Mouse (Mus musculus) ES-E14 (cell line): ENCODE results near the gene Reln. TPM values are rescaled to one million over a fixed set of nuclear protein-coding genes. Genes with fewer than 3 reads are reported as not detected.

ENCODE experiments used
- DNase-seq: peaks from one replicate; pipeline ENCODE4 v3.0.0-alpha.2; 2013; ENCODE audit warnings: low read depth, low spot score
- H3K27ac ChIP-seq: 2 replicates; pipeline ENCODE4 v1.5.1; 2012; ENCODE audit warnings: low read depth, mild to moderate bottlenecking, low read length, moderate library complexity, mixed read lengths; ENCODE audit not compliant: poor library complexity, insufficient read depth, severe bottlenecking
- H3K36me3 ChIP-seq: 2 replicates; pipeline ENCODE4 v1.6.1; 2012; ENCODE audit warnings: mild to moderate bottlenecking, low read length, moderate library complexity, mixed read lengths; ENCODE audit not compliant: control insufficient read depth, poor library complexity, insufficient read depth, severe bottlenecking
- H3K4me1 ChIP-seq, 2 experiments: fragments of 150-350 bp in 1 of 2; sonication (generic) in 1 of 2; 2 replicates each; pipeline ENCODE4 v1.6.1; 2012; ENCODE audit warnings: low read length in 2 of 2, mild to moderate bottlenecking in 1 of 2, mixed read lengths in 1 of 2; ENCODE audit not compliant: control insufficient read depth in 2 of 2, insufficient read depth in 2 of 2, poor library complexity in 1 of 2
- H3K4me3 ChIP-seq, 2 experiments: fragments of 150-350 bp in 1 of 2; sonication (generic) in 1 of 2; 2 replicates each; pipeline ENCODE4 v1.5.1; 2012; ENCODE audit warnings: low read length in 2 of 2, low read depth in 1 of 2, mild to moderate bottlenecking in 1 of 2, mixed read lengths in 1 of 2; ENCODE audit not compliant: insufficient read depth in 1 of 2, poor library complexity in 1 of 2, severe bottlenecking in 1 of 2
- H3K9ac ChIP-seq: 2 replicates; pipeline ENCODE4 v1.6.1; 2012; ENCODE audit warnings: low read depth, mild to moderate bottlenecking, low read length, mixed read lengths; ENCODE audit not compliant: poor library complexity, insufficient read depth, severe bottlenecking
- H3K9me3 ChIP-seq: fragments of 150-350 bp; sonication (generic); 2 replicates; pipeline ENCODE4 v1.6.1; 2012; ENCODE audit warnings: low read depth, mild to moderate bottlenecking, low read length; ENCODE audit not compliant: control insufficient read depth, insufficient read depth
- CHD2 ChIP-seq: IDR thresholded peaks from 2 replicates; pipeline ENCODE4 v1.6.1; 2014; ENCODE audit warnings: mild to moderate bottlenecking, low read depth, low read length, inconsistent platforms
- HCFC1 ChIP-seq: IDR thresholded peaks from 2 replicates; pipeline ENCODE4 v1.6.1; 2012; ENCODE audit warnings: low read length, inconsistent platforms, borderline replicate concordance; ENCODE audit not compliant: insufficient read depth
- MAFK ChIP-seq: IDR thresholded peaks from 2 replicates; pipeline ENCODE4 v1.6.1; 2014; ENCODE audit warnings: mild to moderate bottlenecking, low read depth, low read length, inconsistent platforms; ENCODE audit not compliant: insufficient read depth
- ZC3H11A ChIP-seq: IDR thresholded peaks from 2 replicates; pipeline ENCODE4 v1.6.1; 2012; ENCODE audit warnings: low read depth, mild to moderate bottlenecking, inconsistent platforms, low read length, borderline replicate concordance
- ZNF384 ChIP-seq: IDR thresholded peaks from 2 replicates; pipeline ENCODE4 v1.6.1; 2012; ENCODE audit warnings: low read depth, low read length, inconsistent platforms
- in situ Hi-C, 2 experiments: fragments of 600-800 bp; cut with MboI; formaldehyde crosslinking; loops; one replicate each; pipeline ENCODE4 v1.15.1; 2025; ENCODE audit warnings: low sequenced_read_pairs in 2 of 2, inconsistent platforms in 1 of 2; ENCODE audit not compliant: unreplicated experiment in 2 of 2
- total RNA-seq: library from RNA; depleted of rRNA; stranded (reverse); fragments of 300-350 nt; gene quantifications from 2 replicates; pipeline ENCODE4 v1.2.3, GENCODE M21; 2012

Reln gene
- total RNA-seq, 1 experiment: 2.1 TPM

DNA sequence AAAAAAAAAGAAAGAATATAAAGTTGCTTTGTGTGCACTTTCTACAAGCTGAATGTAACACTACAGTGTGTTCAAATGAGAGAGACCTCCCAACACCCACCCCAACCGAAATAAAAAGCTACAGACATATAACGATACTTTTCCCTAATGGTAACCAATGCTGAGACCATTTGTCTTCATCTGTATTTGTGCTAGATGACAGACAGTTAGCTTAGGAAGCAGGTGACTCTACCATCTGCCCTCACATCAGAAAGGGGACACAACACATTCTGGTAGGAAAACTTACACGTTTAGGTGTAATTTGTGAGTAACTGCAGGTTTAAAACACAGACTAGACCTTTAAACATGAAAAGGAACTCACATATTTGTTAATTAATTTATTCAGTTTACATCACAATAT lies 90.6 kb downstream of the Reln start:
- H3K9ac ChIP-seq: no peak overlapping the region
- H3K36me3 ChIP-seq: no peaks in the 10 kb centered on the region
- TF ChIP-seq HCFC1 (no peak), MAFK (no peak), ZC3H11A (no peak), CHD2 (no peak), ZNF384 (no peak)
- H3K4me1 ChIP-seq: no peaks in the 10 kb centered on the region
- no peak overlapping the region for H3K27ac ChIP-seq
- no peak for DNase-seq
- in situ Hi-C loops: no loop called here
- H3K9me3 ChIP-seq: no peaks in the 10 kb centered on the region
- H3K4me3 ChIP-seq: no peak overlapping the region

DNA sequence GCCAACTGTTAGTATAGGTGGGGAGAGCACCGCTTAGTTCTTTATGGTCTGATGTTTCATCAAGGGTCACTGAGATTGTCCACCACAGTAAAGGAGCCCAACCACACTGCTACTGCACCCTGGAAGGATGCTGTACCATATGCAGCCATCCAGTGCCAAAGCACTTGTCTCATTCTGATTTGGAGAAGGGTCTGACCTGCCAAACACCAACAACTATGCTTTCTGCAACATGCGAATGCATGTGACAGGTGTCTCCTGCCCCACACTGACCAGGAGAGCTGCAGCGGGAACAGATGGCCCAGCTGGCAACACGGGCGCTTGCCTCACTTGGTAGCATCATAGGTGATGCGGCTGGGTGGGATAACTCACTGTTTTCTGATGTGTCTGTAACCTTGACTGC lies 91.2 kb downstream of the Reln start:
- TF ChIP-seq MAFK: no peak
- TF ChIP-seq HCFC1: no peak
- TF ChIP-seq CHD2: no peak
- TF ChIP-seq ZNF384: no peak
- no peak for TF ChIP-seq ZC3H11A
- Histone ChIP-seq H3K4me3 (no peak overlapping the region), H3K9me3 (no peaks in the 10 kb centered on the region), H3K36me3 (no peaks in the 10 kb centered on the region), H3K9ac (no peak overlapping the region), H3K4me1 (no peaks in the 10 kb centered on the region), H3K27ac (no peak overlapping the region)
- in situ Hi-C loops: no loop called here
- DNase-seq: no peak

DNA sequence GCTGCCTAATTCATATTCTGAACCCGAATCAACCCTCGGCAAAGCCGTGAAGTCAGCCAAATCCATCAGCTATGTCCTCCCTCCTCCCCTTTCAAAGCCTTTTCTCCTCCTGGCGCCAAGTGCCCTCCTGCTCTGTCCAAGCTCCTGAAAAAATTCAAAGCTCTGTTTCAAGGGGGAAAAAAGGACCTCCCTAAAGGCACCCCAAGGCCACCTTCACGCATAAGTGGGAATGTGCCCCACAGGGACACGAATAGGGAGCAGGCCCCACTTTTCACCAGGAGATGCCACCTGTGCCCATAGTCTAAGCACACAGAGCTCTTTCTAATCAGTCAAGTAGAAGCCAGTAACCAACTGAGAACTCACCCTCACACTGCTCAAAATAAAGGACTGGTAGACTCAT lies 96.7 kb downstream of the Reln start:
- no peaks in the 10 kb centered on the region for H3K4me1 ChIP-seq
- H3K4me3 ChIP-seq: no peak overlapping the region
- no peak overlapping the region for H3K9ac ChIP-seq
- H3K9me3 ChIP-seq: no peaks in the 10 kb centered on the region
- no peaks in the 10 kb centered on the region for H3K36me3 ChIP-seq
- no peak overlapping the region for H3K27ac ChIP-seq
- DNase-seq: no peak
- TF ChIP-seq ZC3H11A: no peak
- no peak for TF ChIP-seq HCFC1
- no peak for TF ChIP-seq ZNF384
- TF ChIP-seq MAFK: no peak
- no peak for TF ChIP-seq CHD2
- in situ Hi-C loops: no loop called here

DNA sequence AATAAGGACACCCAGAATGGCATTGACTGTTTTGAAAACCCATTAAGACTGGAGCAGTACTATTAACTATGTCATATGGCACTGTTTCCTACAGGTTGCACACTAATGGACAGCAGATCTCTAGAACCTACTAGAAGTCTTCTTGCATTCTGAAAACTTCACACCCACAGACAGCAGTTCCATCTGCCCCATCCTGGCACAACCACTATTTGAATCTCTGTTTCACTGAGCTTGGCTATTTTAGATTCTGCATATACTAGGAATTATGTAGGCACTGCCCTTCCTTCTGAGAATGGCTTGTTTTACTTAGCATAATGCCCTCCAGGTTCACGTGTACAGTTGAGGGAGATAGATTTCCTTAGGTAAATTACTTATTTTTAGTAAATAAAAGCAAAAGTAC lies 99.4 kb downstream of the Reln start:
- no peak overlapping the region for H3K4me3 ChIP-seq
- in situ Hi-C loops: no loop called here
- DNase-seq: no peak
- no peak for TF ChIP-seq CHD2
- TF ChIP-seq HCFC1: no peak
- no peak for TF ChIP-seq MAFK
- TF ChIP-seq ZNF384: no peak
- no peak for TF ChIP-seq ZC3H11A
- no peak overlapping the region for H3K27ac ChIP-seq
- no peaks in the 10 kb centered on the region for H3K9me3 ChIP-seq
- no peaks in the 10 kb centered on the region for H3K36me3 ChIP-seq
- H3K9ac ChIP-seq: no peak overlapping the region
- no peaks in the 10 kb centered on the region for H3K4me1 ChIP-seq

DNA sequence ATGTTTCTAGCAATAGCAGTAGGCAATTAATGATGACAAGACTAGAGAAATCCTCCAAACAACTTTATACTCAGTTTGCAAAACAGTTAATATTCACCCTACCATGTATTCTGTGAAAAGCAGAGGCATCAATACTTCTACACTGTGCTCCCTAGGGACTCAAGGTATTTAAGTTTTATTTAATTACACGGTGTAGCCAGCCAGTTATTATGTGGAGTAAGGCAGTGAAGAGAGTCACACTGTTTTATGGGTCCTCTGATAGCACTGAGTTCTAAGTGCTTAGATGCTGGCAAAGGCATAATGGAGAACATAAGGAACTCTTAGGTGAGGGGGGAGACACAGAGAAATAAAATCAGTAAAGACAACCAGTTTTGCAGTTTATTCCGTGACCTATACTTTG lies 101.0 kb downstream of the Reln start:
- in situ Hi-C loops: no loop called here
- no peaks in the 10 kb centered on the region for H3K4me1 ChIP-seq
- no peak overlapping the region for H3K9ac ChIP-seq
- H3K27ac ChIP-seq: no peak overlapping the region
- TF ChIP-seq ZNF384: no peak
- TF ChIP-seq CHD2: no peak
- TF ChIP-seq HCFC1: no peak
- TF ChIP-seq MAFK: no peak
- no peak for TF ChIP-seq ZC3H11A
- no peaks in the 10 kb centered on the region for H3K36me3 ChIP-seq
- no peak for DNase-seq
- no peak overlapping the region for H3K4me3 ChIP-seq
- no peaks in the 10 kb centered on the region for H3K9me3 ChIP-seq
